Mouse (Mus musculus): ENCODE data around the gene Ebf1.

- no peak for TF ChIP-seq TAL1 (IDR thresholded peaks at IDR 0.05; ENCODE audit: low read length)
- TF ChIP-seq GATA1 (IDR thresholded peaks at IDR 0.05; ENCODE audit: low read length) = no peak
Measured at GRCm38 (mm10) chr11:44572781-44573180, 44.3 kb upstream of the Ebf1 start.

All from erythroblast, embryonic 14.5 days (primary cell).